Mouse (Mus musculus) A20 (cell line): Measurements from ENCODE around the gene Ctf2.

ENCODE experiments used
- DNase-seq: peaks from one replicate; pipeline ENCODE4 v3.0.0-alpha.2; 2011; ENCODE audit warnings: low read depth, low spot score

Ctf2 gene

GRCm38 (mm10) chr7:127686740-127687449 is 45.1 kb downstream of the Ctf2 start:
- no peak for DNase-seq

DNA sequence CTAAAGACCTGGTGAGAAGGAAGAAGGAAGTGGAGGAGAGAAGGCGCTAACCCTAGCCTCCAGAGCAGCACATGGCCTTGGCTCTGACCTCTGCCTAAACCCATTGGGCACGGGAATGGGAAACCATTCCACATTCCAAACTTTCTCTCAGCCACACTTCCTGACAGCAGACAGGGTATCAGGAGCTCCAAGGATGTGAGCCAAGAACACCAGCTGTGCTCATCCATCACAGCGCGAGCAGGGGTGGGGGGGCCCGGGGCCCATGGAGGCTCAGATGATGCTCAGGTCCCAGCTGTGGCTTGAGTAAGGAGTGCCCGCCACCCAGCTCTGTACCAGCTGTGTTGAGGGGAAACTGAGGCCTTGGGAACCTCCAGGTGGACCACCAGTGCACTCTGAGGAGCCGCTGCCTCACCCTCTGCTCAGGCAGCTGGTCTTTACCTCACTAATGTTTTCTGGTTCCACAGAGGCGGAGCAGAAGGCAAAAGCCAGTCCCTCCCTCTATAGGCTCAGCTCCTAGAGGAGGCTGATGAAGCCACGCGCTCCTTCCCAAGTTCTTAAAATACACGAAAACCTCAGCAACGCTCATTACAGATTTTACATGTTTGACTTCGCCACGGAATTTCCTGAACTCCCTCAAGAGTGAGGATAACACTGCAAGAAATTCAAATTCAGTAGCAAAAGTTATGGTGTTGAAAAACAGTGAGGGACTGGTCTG is 46.5 kb downstream of the Ctf2 start:
- no peak for DNase-seq

- no peak for DNase-seq
These were observed 49.9 kb downstream of the Ctf2 start for GRCm38 (mm10) chr7:127681888-127682553.

DNA sequence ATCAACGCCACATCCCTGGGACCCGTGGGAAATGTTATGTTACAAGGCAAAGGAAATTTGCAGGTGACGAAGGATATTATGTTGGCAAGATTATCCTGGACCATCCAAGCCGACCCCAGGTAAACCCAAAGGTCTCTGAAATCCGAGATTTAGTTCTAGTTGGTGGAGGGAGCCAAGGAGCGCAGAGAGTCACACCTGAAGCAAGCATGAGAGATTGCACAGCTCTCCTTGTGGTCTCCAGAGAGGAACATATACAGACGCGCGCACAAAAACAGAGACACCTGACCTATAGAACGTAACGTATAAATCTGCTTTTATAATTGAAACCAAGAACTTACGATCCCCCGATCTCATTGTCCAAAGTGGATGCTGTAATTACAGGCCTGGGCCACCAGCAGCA is 51.4 kb downstream of the Ctf2 start:
- DNase-seq = no peak

DNA sequence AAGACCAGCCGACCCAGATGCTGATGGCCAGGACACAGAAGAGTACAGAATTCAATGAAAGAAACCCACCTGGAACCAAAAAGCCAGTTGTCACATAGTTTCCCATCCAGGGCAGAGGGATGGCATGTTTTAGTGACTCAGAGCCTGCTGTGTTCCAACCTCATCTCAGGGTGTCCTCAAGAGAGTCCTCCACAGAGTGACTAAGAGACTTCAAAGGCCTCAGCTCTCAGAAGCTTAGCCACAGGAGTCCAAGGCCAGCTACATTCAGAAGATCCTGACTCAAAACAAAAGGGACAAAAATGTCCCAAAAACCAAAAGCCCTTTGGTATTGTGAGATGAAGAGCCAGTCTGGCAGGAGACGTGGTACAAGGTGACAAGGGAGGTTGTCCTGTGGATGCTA is 53.2 kb downstream of the Ctf2 start:
- DNase-seq = no peak

GRCm38 (mm10) chr7:127677609-127678008 is 54.4 kb downstream of the Ctf2 start:
- DNase-seq = no peak

DNA sequence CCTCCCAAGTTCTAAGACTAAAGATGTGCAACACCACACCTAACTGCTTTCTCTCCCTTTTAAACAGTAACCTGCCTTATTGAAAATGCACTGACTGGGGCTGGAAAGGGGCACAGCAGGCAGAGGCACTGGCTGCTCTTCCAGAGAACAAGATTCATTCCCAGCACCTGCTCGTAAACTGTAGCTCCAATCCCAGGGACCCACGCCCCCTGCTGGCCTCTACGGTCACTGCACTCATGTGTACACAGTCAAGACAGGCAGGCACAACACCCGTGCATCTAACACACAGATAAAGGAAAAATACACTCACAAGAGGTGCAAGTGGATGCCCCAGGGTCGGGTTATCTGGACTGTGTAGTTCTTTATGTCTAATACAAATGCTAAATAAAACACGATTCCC is 54.9 kb downstream of the Ctf2 start:
- peak; percentile 61 for DNase-seq

DNA sequence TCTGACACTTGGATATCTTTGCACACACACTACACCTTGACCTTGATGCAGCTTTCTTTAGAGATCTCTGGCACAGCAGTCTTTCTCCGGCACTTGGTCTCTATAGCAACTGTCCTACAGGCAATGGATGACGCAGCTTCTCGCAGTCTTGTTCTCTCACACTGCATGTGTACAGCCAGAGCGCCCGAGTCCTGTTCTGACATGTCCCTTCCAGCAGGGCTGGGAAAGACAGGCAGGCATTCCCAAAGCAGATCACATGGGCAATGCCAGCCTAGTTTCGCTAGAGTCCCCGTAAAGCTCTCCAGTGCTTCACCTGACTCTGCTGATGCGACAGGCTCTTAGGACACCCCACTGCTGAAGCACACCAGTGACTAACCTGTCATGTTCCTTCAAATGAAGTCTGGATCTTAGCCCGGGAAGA is 56.6 kb downstream of the Ctf2 start:
- no peak for DNase-seq

- DNase-seq = peak; percentile 80
These were observed 57.0 kb downstream of the Ctf2 start for GRCm38 (mm10) chr7:127674977-127675376.

GRCm38 (mm10) chr7:127672776-127673175 is 59.2 kb downstream of the Ctf2 start:
- DNase-seq = no peak

DNA sequence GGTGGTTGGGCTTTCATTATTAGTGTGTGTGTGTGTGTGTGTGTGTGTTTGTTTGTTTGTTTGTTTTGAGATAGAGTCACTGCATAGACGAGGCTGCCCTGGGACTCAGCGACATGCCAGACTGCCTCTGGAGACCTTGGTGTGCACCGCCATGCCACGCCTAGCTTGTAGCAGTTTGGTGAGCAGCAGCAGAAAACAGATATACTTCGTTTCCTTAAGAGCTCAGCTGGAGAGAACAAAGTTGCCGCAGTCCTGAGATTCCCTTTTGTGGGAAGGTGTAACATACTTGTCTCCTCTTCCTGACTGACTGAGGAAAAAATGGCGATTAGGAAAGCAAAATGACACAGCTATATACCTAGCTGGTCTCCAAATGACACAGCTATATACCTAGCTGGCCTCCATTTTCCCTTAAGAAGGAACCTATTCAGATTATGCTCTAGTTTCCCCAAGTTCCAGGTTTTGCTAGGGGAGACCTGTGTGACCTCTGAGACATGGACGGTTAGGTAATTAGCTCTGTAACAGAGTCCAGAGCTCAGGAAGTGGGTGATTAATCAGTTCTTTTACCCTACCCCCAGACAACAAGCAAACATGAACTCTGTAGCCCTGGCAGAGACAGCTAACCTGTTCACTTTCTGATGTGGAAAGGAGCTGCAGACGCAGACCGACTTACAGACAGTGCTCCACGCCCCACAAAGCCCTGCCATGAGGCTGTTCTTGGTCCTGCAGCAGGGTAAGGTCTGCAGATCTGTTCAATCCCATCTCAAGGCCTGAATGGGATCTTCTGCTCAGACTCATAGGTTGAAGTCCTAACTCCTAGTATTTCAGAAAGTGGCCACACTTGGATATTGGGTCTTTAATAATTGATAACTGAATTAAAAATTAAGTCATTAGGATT is 59.8 kb downstream of the Ctf2 start:
- DNase-seq = no peak
